Mouse (Mus musculus): Measurements from ENCODE around the gene Junb.

GRCm38 (mm10) chr8:84980622-84981358 is 2.3 kb upstream of the Junb start:
- TF ChIP-seq CTCF (IDR thresholded peaks at IDR 0.05; ENCODE audit: low read depth, low read length): no peak
- TF ChIP-seq POLR2A (IDR thresholded peaks at IDR 0.05; ENCODE audit: extremely low read depth, insufficient read depth, low read length): no peak

Data from liver, adult 2 months (tissue).